Mouse (Mus musculus) ES-Bruce4 (cell line): ENCODE measurements at regions not wholly inside any gene's neighbourhood (a gene's known extent, or its start where the extent isn't known, plus 50 kb on each side); places are given as distances from the start of the nearest gene placed in this dataset.

Experiments used
- CTCF ChIP-seq: IDR thresholded peaks from one replicate; pipeline ENCODE4 v1.8.1; 2011; ENCODE audit warnings: low read depth, low read length
- POLR2A ChIP-seq: IDR thresholded peaks from one replicate; pipeline ENCODE4 v1.8.1; 2011; ENCODE audit warnings: low read length; ENCODE audit not compliant: insufficient read depth

DNA sequence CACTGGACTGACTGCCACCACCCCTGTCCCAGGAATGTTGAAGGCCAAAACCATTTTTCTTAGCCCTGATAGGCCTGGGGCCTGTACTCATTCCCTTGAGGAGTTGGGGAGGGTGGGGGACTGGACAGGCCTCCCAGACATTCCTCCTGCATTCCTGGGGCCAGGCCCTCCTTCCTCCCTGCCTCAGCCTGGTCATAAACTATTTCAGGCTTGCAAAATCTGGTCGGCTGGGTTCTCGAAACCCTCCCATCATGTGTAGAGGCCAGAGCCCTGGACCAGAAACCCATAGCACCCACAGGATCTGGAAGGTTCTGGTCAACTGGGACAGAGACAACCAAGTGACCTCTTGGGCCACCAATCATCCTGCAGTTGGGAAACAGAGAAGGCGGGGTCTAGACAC, 87.2 kb downstream of the Vegfa start:
- no peak for TF ChIP-seq CTCF
- no peak for TF ChIP-seq POLR2A
